Mouse (Mus musculus) gastrocnemius, adult 2 months (tissue): Measurements from ENCODE around the gene Hps1. TPM values are rescaled to one million over a fixed set of nuclear protein-coding genes. Genes with fewer than 3 reads are reported as not detected.
"Not testable (repeated sequence)": the region's sequence is repeated elsewhere in the genome, so short reads cannot be mapped to it uniquely, and the experiment has no call there.

ENCODE experiments used
- DNase-seq: peaks from one replicate; pipeline ENCODE4 v3.0.0; 2022
- H3K27ac ChIP-seq: fragments of 200-600 bp; 2 replicates; pipeline ENCODE4 v1.8.1; 2022; ENCODE audit warnings: mild to moderate bottlenecking
- H3K4me3 ChIP-seq: fragments of 200-600 bp; 2 replicates; pipeline ENCODE4 v1.8.1; 2022; ENCODE audit warnings: mild to moderate bottlenecking, moderate library complexity
- CTCF ChIP-seq: fragments of 200-600 bp; IDR thresholded peaks from 2 replicates; pipeline ENCODE4 v1.8.1; 2022; ENCODE audit warnings: antibody characterized with exemption, mild to moderate bottlenecking, moderate library complexity
- intact Hi-C: fragments of 180-260 bp; cut with DNase I; formaldehyde crosslinking; loops from one replicate; pipeline ENCODE4 v1.15.1; 2025
- total RNA-seq, 2 experiments: library from RNA; stranded (reverse); gene quantifications; 2 replicates each; pipeline ENCODE4 v1.2.3; 2021

Hps1 gene
- total RNA-seq, 2 experiments from 2014 or later: 0.50 to 0.59 TPM

DNA sequence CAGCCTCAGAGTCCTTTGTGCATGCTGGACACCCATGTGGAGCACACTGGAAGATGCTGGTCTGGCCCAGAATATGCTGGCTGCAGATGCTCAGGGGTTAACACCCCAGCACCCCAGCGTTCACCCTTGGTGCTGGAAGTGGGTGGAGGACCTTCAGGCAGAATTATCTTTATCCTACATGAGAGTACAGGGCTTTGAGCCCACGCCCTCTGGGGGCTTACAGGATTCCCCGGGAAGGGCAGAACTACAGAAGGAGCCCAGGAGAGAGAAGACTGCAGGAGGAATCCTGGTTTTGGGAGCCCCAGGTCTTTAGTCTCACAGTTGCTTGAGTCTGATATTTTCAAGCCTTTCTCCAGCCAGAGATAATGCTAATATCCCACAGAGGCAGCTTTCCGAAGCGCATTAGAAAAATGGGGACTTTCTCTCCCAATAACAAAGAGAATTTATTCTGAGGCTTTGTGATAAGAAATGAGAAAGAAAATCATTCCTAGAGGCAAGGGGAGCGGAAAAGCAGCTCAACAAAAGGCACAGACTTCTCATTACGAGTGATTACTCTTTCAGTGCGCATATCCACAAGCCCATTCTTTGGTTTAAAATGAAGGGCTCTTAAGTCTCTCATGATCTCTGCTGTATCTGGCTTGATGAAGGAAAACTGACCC is 5.9 kb upstream of the Hps1 start:
- intact Hi-C loops: no loop called here
- no peak for TF ChIP-seq CTCF

DNA sequence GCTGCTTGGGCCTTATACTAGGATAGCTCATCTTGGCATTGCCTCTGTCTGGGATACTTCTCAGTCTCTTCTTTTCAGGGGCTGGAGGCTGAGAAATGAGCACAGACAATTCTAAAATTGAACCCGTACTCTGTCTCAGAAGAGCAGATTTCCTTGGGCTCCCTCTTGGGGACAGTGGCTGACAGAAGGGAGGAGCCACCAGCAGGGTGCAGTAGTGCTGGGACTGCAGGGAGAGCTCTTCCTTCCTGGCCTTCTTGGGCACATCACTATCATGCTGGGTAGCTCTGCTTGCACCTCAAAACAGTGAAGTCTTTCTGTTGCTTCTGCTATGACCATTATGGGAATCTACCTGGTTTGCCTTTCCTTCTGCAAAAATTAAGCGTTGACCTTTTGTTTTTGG is 5.4 kb upstream of the Hps1 start:
- H3K27ac ChIP-seq: no peak overlapping the region
- intact Hi-C loops: no loop called here
- no peak overlapping the region for H3K4me3 ChIP-seq
- no peak for TF ChIP-seq CTCF
- no peak for DNase-seq

More for the DNA sequence above, 5.9 kb upstream of the Hps1 start:
- no peak overlapping the region for H3K27ac ChIP-seq
- no peak overlapping the region for H3K4me3 ChIP-seq
- DNase-seq: no peak

DNA sequence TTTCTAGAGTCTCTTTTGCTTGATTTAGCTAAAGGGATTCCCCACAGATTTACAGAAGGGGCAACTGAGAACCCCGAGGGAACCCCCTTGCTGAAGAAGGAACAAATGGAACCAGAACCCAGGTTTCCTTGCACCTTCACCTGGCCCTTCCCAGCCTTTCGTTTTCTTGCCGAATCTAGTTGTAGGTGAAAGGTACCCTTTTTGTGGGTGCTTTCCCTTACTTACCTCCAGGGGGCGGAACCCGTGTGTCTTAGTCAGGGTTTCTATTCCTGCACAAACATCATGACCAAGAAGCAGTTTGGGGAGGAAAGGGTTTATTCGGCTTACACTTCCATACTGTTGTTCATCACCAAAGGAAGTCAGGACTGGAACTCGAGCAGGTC is 369 bp upstream of the Hps1 start:
- Histone ChIP-seq H3K4me3 (peak overlapping the region; percentile 81), H3K27ac (peak overlapping the region; percentile 90)
- DNase-seq, intact Hi-C loops: not testable (repeated sequence)

DNA sequence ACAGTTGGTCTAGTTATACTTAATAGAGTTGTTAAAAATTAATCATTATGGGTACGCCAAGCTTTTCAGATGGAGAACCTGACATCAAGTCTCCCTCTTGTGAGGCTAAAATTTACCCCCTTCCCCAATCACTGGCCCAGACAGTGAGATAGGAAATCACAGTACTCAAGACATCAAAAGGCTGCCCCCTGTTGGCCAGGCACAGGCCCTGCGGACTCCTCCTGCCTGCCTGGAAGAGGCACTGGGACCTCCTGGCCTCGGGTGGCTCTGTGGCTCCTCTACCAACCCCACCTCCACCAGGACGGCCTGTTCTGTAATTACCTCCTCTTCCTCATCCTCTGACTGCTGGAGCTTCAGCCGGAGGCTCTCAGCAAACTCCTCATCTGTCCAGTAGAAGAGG is 2.0 kb downstream of the Hps1 start:
- H3K27ac ChIP-seq: no peak overlapping the region
- peak; percentile 68 for TF ChIP-seq CTCF
- DNase-seq: peak; percentile 61
- intact Hi-C loops: loop anchor here (10.0 kb wide), 1 partner anchor 193 kb away; no protein-coding TSS in a partner anchor
- H3K4me3 ChIP-seq: no peak overlapping the region

DNA sequence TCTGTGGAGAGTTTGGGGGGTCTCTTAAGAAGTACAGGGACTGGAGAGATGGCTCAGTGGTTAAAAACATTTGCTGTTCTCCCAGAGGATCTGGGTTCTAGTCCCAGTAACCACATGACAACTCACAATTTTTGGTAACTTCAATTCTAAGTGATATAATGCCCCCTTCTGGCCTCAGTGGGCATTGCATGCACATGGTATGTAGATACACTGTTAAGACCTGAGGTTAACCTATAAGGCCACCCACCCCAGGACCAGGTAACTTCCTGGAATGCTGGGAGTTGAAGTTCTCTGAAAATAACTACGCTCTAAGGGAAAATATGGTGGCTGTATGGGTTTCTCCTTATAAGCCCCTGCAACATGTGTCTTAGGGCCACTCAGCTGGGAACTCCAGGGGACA is 3.0 kb downstream of the Hps1 start:
- H3K27ac ChIP-seq: no peak overlapping the region
- DNase-seq: no peak
- TF ChIP-seq CTCF: peak; percentile 59
- H3K4me3 ChIP-seq: no peak overlapping the region
- intact Hi-C loops: loop anchor here (10.0 kb wide), 1 partner anchor 192 kb away; no protein-coding TSS in a partner anchor

DNA sequence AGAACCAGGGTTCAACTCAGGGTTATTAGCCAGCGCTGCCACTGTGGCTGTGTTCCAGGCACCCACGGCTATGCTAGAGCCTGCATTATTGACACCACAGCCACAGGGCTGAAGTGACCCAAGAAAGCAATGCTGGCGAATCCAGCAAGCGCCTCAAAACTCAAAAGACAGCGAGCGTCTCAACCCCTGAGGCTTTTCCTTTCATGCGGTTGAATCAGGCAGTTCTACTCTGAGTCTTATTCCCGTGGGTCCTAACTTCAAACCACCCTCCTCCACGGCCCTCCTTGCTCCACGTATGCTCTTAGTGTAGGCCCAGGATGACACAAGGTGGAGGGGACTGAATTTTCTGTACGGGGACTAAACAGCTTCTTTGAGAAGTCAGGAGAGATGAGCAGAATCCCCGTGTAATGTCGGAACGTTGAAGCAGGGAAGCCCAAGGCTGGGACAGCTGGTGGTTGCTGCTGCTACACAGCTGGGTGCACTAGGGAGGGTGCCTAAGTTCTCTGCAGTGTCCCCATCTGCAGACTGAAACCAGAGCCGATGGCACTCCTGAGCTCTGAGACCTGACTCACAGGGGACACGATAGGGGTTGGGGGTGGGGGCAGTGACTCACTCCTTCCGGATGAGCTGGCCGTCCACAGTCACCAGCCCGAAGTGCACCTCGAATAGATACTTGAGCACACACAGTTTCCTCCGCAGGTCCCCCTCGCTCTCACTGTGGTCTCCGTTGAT is 9.5 kb downstream of the Hps1 start:
- DNase-seq: no peak
- no peak overlapping the region for H3K27ac ChIP-seq
- intact Hi-C loops: loop anchor here (10.0 kb wide), 1 partner anchor 186 kb away; no protein-coding TSS in a partner anchor
- no peak for TF ChIP-seq CTCF
- no peak overlapping the region for H3K4me3 ChIP-seq

DNA sequence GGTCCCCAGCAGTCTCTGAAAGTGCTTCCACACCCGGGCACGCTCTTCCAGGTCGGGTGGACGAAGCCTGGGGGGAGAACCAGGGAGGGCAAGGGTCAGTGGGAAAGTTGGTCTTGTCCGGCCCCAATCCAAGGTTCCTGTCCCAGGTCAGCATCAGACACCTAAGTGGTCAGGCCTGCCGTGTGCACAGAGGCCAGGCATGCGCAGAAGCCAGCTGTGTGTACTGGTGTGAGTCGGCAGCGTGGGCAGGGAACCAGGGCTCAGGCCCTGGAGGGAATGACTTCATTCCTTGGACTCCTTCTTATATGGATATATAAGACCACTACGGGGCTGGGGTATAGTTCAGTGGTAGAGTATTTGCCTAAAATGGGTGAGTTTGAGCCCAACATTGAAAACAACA is 10.1 kb downstream of the Hps1 start:
- no peak overlapping the region for H3K4me3 ChIP-seq
- intact Hi-C loops: loop anchor here (10.0 kb wide), 1 partner anchor 185 kb away; no protein-coding TSS in a partner anchor
- no peak overlapping the region for H3K27ac ChIP-seq
- DNase-seq: no peak
- TF ChIP-seq CTCF: no peak

DNA sequence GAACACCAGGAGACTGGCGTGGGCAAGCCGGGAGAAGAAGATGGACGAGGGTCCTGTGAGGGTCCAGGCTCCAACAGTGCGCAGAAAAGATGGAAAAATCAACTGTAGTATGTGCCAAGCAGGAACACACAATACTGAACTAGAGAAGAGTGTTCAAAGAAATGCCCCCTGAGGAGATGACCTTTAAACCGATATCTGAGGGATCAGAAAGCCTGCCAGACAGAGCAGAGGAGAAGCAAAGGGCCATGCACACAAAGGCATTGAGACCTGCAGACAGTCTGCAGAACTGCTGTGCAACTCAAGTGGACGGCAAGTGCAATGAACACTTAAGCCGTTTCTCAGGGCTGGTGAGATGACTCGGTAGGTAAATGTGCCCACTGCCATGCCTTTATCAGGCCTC is 12.4 kb downstream of the Hps1 start:
- H3K27ac ChIP-seq: no peak overlapping the region
- intact Hi-C loops: no loop called here
- no peak for DNase-seq
- no peak for TF ChIP-seq CTCF
- H3K4me3 ChIP-seq: no peak overlapping the region

DNA sequence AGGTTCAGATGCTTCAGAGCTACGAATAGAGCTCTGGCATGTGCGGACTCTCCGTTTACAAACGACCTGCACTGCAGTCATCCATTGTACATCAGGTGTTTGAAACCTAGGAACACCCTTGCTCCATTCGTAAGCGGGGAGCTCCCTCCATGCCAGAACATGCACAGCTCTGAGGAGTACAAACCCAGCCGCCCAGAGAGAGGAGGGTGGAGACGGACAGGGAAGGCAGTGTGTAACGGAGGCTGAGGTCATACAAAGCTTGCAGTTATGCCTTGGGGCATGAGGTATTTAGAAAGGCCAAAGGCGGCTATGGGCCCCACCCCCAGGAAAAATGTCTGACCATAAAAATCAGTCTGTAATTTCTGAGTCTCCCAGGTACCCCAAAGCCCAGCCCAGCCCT is 15.4 kb downstream of the Hps1 start:
- no peak for TF ChIP-seq CTCF
- DNase-seq: no peak
- Histone ChIP-seq H3K4me3 (no peak overlapping the region), H3K27ac (no peak overlapping the region)
- intact Hi-C loops: no loop called here

DNA sequence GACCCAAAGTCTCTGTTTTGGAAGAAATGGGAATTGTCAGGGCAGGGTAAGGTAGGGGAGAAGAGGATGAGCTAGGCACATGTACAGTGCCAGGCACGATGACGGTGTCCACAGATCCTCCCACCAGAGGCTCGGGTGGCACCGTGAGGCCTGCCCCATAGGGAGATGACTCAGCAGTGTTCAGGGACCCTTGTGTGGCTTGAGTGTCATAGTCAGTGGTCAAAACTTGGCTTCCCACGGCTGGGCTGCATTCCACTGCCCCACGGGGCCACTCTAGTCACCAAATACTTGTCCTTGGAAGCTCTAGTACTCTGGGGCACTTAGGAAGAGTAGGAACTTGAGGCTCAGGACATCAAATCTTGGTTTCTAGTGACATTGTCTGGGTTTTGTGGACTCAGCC is 23.1 kb downstream of the Hps1 start:
- no peak for TF ChIP-seq CTCF
- DNase-seq: no peak
- no peak overlapping the region for H3K27ac ChIP-seq

DNA sequence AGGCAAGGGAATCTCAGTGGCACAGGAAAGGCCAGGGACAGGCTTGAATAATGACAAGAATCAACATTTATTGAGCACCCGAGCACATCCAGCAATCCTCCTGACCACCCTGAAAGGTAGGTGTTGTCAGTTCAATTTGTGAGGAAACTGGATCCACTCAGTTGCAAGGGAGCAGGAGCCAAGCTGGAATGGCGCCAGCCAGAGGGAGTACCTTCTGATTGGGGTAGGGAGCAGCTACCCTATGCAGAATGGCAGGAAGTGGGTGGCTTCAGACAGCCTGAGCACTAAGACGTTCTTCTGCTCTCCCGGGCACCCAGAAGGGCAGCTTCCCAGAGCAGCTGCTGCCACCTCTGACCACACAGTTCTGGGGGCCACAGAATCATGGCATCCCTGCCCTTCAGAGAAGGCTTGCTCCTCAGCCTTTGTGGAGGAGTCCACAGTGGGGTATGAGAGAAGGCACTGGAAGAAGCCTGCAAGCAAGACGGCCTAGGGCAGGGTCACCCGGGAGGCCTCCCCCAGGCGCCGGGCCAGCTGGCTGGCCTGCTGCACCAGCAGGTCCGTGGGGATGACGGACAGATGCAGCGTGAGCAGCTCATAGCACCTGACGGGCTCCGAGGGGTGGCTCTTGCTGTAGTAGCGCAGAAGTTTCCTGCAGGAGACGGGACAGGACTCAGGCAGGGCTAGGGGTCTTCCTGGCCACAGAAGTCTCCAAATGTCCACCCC is 24.5 kb downstream of the Hps1 start:
- Histone ChIP-seq H3K27ac (no peak overlapping the region), H3K4me3 (no peak overlapping the region)
- no peak for TF ChIP-seq CTCF
- DNase-seq: peak; percentile 63
- intact Hi-C loops: no loop called here

More for the DNA sequence above, 23.1 kb downstream of the Hps1 start:
- no peak overlapping the region for H3K4me3 ChIP-seq
- intact Hi-C loops: no loop called here

DNA sequence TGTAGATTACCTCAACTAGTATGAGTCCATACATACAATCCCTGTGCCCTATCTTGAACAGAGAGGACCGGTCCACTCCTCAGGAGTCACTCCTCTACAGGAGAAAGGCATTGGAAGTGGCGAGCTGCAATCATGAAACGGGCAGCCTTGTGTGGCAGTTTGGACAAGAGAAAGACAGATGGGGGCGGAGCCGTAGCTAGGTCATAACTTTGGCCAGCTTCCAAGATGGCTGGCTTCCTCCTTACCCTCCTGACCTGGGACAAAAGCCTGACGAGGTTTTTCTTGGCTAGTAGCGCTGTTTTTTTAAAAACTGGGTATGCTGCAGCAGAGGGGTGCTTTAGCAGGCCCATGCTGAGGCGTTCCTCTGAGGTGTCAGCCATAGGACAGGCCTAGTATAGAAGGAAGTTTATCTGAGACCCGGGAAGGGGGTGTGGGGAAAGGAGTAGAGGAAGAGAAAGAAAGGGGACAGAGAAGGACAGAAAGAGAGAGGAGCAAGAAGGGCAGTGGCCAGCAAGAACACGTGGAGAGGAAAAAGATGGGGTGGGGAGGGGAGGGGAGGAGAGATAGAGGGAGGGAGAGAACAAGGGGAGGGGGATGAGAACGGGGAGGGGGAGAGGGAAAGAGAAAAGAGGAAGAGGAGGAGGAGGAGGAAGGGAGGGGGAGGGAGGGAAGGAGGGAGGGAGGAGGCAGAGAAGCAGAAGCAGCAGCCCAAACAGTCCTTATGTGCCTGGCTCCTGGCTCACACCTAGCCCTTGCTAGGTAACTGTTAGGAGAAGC is 26.4 kb downstream of the Hps1 start:
- peak overlapping the region; percentile 74 for H3K4me3 ChIP-seq
- intact Hi-C loops: no loop called here
- no peak for TF ChIP-seq CTCF
- peak; percentile 72 for DNase-seq
- H3K27ac ChIP-seq: peak overlapping the region; percentile 84
